Mouse (Mus musculus): ENCODE results near the gene Tlr12.

Tlr12 gene

DNA sequence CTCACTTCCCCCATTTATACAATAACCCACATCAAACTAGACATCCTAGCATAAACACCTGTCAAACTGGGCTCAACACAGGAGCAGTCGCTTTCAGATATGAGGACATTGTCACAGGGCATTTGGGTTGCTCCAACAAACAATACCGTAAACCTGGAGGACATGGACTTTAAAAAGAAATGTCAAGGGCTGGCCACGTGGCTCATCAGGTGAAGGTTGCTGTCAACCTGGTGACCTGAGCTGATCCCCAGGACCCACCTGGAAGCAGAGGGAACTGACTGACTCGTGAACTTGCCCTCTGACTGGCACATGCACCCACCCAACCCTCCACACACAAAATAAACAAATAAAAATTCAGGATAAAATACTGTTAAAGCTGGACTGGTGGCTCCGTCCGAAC lies 2.2 kb upstream of the Tlr12 start:
- in situ Hi-C loops (cut with MboI, MseI) = no loop called here

DNA sequence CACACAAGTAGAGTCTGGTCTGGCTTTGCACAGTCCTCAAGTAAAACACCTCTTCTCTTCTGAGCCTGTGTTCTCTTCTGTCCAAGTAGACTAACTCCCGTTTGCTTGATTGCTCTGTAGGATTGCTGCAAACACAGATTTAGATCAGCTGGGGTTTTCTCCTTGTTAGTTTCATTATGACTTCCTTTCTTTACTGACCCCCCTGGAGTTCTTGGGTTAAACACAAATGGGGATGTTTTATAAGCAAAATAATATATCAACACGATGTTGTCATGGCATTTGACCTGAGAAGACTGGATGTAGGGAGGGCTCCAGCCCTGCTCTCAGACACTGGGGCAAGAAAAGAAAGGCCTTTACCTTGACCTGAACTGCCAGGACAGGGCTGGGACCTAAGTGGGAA lies 544 bp upstream of the Tlr12 start:
- in situ Hi-C loops (cut with MboI, MseI) = loop anchor here (10.0 kb wide), 2 partner anchors 156 to 236 kb away; no protein-coding TSS in a partner anchor

DNA sequence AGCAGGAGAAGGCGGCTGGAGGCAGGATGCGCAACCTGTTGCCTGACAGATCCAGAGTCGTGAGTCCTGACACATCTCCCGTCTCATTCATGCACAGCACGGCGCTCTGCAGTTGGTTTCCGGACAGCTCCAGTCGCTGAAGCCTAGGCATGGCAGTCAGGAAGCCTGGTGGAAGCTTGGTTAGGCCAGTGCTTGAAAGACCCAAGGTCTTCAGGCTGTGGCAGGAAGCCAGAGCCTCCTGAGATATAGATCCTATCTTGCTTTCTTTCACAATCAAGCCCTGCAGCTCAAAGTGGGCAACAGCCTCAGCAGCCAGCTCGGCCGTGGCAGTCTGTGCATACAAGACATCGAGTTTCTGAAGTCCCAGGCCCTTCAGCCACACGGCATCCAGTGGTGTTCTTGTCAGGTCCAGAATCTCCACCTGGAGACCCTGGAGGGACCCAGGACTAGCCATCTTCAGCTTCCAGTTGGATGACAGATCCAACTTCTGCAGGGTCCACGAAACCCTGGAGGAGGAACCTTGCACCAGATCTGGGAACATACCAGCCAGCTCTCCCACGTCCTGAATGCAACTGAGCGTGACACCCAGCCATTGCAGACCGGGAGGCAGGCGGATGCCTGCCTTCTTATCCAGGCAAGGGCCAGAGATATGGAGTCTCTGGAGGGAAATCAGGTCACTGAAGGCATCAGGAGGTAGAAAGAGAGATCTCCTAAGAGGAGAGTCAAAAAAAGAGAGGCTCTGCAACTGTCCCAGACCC lies 877 bp downstream of the Tlr12 start:
- in situ Hi-C loops (cut with MboI, MseI) = loop anchor here (10.0 kb wide), 2 partner anchors 157 to 237 kb away; no protein-coding TSS in a partner anchor

DNA sequence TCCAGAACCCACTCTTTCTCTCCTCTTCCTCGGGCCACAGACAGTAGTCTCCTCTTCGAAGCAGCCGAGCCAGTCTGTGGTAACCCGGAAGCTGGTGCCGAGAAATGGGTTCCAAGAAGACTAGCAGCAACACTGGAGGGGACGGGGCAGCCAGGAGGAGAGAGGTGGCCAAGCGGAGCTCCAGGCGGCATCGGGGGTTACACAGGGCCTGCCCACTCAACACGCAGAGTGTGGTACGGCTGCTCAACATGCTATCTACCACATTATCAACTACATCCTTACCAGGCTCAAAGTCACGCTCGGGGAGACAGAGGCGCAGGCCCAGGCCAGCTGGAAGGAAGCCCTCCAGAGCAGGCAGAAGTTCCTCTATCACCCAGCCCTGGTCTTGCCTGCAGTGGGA lies 2.7 kb downstream of the Tlr12 start:
- in situ Hi-C loops (cut with MboI, MseI) = loop anchor here (10.0 kb wide), 2 partner anchors 159 to 239 kb away; no protein-coding TSS in a partner anchor

DNA sequence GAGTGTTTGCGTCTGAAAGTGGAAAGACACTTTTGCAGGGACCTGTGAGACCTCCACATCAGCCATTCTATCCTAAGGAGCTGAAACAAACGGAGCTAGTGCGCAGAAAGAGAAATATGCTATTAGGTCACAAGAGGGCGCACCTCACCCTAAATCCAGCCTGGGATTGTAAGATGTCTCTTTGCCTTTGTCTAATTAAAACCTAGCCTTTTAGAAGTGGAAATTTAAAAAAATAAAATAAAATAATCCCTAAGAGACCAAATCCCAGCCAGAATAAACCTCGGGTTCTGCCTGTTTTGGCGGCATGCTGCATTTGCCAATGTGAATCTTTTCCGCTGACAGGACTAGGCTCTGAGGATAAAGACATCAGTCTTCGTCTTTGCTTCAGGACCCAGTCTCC lies 5.1 kb downstream of the Tlr12 start:
- in situ Hi-C loops (cut with MboI, MseI) = loop anchor here (5.0 to 10.0 kb wide), 4 partner anchors 99 to 241 kb away; no protein-coding TSS in a partner anchor

DNA sequence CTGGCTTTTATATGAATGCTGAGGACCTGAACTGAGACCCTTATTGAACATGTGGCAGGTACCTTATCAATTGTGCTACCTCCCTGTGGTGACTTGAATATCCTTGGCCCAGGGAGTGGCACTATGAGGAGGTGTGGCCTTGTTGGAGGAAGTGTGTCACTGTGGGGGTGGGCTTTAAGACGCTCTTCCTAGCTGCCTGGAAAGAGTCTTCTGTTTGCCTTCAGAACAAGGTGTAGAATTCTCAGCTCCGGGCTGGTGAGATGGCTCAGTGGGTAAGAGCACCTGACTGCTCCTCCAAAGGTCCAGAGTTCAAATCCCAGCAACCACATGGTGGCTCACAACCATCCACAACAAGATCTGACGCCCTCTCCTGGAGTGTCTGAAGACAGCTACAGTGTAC lies 6.7 kb downstream of the Tlr12 start:
- in situ Hi-C loops (cut with MboI, MseI) = loop anchor here (5.0 to 10.0 kb wide), 4 partner anchors 101 to 243 kb away; no protein-coding TSS in a partner anchor

DNA sequence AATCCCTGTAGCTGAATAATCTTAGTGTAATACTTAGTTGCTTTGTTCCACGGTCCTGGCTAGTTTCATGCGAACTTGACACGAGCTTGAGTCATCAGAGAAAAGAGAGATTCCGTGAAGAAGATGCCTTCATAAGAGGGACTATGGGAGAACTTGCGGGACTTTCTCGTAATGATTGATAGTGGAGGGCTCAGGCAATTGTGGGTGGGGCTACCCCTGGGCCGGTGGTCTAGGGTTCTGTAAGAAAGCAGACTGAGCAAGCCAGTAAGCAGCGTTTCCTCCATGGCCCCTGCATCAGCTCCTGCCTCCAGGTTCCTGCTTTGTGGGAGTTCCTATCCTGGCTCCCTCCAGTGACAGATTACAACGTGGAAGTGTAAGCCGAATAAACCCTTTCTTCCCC lies 7.7 kb downstream of the Tlr12 start:
- in situ Hi-C loops (cut with MboI, MseI) = loop anchor here (5.0 to 10.0 kb wide), 4 partner anchors 102 to 244 kb away; no protein-coding TSS in a partner anchor

DNA sequence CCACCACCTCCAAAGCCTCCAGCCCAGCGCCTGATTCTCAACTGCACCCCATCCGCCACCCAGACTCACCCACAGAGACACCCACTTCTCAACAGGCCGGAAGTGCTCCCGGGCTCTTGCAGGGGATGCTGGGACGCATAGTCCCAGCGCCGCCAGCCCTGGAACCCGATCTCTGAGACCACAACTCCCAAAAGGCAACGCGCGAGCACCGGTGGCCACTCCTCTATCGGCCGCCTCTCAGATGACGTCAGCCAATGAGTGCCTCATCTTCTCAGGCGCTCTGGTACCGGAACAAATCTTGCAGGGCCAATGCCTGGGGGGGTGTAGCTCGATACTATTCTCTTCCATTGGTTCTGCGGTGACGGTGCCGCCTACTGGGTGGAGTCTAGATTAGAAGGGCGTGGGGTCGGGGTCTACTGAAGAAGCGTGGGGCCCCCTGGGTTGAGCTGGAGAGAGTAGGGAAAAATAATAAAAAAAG lies 8.5 kb downstream of the Tlr12 start, which contains the start of gene Zscan20:
Gene Zscan20, minus strand, starts transcription at position 174 of the 478 bp plus-strand sequence.
- in situ Hi-C loops (cut with MboI, MseI) = loop anchor here (5.0 to 10.0 kb wide), 4 partner anchors 102 to 245 kb away; no protein-coding TSS in a partner anchor

DNA sequence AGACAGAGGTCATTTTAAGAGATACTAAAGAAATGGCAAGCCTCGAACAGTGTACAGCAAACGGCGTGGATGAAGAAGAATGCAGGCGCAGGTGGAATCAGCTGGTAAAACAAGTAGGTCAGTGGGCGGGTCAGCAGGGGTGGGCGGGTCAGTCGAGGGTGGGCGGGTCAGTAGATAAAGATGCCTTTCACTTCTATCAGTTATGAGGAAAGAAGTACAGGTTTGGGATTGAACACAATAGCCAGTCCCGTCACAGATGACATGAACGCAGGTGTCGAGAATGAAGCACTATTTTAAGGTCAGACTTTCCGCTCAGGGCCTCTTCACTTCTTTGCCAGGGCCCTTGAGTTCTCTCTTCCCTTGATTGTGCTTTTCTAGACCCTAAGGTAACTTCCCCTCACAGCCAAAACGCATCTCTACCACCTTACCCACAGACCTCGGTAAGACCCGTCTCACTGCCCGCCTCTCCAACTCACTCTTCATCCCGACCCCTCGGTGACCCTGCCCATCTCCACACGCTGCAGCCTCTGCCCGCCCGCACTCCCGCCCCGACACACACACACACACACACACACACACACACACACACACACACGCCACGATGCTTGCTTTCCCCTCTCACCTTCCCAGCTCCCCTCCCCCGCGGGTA lies 9.0 kb downstream of the Tlr12 start:
- in situ Hi-C loops (cut with MboI, MseI) = no loop called here

DNA sequence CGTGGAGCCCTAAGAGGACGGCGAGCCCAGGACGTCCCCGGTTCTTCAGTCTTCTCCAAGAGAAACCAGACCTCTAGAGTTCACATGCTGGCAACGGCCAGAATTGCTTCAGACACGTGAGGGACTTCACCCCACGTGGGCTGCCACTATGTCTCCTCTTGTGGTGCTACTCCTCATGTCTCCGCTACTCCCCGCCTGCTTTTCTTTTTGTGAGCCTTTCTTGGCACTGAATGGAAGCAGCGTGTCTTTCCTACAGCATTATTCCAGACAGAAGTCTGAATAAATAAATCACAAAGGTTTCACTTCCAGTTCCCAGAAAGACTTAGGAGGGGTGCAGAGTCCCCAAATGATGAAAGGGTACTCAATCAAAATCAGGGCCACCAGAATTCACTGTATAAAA lies 10.8 kb downstream of the Tlr12 start:
- in situ Hi-C loops (cut with MboI, MseI) = no loop called here

DNA sequence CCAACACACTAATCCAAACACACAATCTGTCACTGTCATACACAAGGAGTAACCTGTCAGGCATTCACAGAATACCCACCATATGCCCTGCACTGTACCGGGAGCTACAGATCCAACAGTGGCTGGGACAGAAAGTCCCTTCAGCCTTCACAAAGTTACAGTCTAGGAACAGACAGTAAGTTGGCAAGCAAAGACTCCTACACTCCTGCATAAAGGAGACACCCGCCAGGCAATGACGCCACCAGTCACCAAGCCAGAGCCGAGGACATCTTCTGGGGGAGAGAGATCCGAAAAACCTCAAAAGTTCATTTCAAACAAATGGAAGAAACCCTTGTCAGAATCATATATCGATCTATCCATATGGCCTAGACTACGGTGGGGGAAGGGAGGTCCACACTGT lies 11.8 kb downstream of the Tlr12 start:
- in situ Hi-C loops (cut with MboI, MseI) = no loop called here

DNA sequence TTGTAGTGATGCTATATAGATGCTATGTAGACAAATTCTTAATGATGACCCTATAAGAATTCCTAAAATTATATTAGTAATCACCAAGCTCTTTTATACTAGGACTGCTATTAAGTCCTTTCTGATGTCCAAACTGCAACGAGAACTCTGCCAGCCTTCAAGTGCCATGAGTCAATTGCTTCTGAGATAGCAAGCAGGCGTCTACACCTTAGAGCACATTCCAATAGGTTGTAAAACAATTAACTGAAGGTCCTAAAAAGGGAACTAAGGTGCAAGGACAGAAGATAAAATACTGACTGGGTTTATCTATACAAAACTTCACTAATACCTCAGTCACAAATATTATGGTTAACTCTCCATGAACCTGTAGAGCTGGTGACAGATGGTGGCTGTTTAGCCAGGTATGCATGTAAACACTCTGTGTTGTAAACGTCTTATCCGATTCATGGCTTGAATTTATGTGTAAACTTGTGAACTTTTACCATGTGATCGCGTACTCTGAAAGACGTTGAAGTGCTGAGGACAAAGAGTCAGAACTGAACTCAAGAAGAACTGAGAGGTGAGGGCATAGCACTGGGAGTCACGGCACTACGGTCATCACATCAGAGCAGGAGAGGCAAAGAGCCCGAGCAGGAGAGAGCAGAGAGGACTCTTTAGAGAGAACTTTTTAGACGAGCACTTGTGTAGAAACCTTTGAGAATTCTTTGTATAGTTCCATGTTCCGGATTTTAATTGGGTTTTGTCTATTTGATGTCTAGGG lies 20.4 kb downstream of the Tlr12 start:
- in situ Hi-C loops (cut with MboI, MseI) = no loop called here

DNA sequence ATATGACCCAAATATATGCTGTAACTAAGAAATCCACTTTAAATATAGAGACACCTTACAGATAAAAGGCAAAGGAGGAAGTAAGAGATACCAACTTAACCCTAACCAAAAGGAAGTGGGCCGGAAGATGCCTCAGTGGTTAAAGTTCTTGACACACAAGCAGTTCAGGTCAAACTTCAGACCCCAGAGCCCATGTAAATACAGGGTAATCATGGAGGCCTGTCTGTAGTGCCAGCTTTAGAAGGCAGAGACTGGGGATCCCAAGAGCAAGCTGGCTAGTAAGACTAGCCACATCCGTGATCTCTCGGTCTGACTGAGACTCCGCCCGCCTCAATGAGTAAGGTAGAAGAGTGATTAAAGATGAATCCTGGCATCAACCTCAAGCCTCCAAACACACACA lies 24.4 kb downstream of the Tlr12 start:
- in situ Hi-C loops (cut with MboI, MseI) = no loop called here

DNA sequence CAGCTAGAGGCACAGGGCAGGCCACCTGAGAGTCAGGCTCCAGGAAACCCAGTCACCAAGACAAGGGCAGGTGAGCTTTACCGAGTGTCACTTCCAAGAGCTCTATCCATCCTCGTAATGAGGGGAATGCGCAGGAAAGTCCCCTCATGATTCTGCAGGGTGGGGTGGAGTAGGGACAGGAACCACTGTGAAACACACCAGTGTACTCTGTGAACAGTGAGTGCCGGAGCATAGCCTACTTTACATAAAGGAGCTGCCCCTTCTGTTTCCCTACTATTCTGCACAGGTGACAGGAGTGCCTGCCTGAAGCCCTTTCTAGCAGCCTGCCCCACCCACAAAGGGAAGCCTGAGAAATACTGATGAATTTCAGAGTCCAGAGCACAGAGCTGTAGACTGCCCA lies 25.1 kb downstream of the Tlr12 start:
- in situ Hi-C loops (cut with MboI, MseI) = no loop called here

DNA sequence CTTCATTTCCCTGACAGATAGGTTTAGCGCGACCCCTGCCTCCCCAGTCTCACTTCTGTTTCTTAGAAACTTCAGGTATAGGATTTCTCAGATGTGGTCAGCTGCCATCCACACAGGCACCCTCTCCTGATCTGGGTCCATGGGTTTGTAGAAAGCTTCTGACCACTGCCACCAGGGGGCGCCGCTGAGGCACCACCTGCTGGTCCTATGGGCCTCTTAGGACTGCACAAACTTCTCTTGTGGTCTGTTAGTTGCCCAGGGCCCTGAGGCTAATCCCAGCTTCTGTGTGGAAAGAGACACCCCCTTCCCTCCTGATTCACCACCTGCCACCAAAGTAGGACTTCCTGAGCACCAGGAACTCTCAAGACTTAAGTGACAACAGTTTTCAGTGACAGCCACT lies 39.2 kb downstream of the Tlr12 start:
- in situ Hi-C loops (cut with MboI, MseI) = no loop called here

DNA sequence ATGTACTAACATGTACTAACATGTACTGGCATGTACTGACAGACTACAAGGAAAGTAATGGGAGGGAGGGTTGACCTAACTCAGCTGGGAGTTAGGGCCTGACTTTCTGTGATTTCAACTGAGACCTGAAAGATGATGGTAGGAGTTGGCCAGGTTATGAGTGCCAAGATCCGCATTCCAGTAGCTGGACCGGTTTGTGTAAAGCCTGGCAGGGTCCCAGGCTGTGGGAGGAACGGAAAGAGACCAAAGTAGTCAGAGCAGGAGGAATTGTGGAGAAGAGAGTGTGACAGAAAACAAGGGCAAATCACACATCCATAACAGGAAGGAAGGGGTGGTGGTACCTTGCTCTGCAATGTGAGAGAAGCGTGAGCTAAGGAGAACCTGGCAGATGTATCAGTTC lies 42.6 kb downstream of the Tlr12 start:
- in situ Hi-C loops (cut with MboI, MseI) = no loop called here
